Mouse (Mus musculus) heart, embryonic 15.5 days (tissue): ENCODE results near the gene Smchd1. TPM values are rescaled to one million over a fixed set of nuclear protein-coding genes. Genes with fewer than 3 reads are reported as not detected.
A peak's percentile ranks its signal among the peaks of the same experiment; 100 is the strongest.

Experiments
- ATAC-seq: fragments of 200-750 bp; cut with Nextera tagmentation; replicated peaks from 2 replicates; pipeline ENCODE4 v1.8.0; 2017; ENCODE audit warnings: low read depth, moderate TSS enrichment; ENCODE audit not compliant: insufficient number of reproducible peaks, insufficient read depth, low FRiP score
- H3K27ac ChIP-seq: fragments of 300-500 bp; sonication (generic); 2 replicates; pipeline ENCODE4 v1.5.1; 2015; ENCODE audit warnings: mild to moderate bottlenecking, inconsistent platforms
- H3K27me3 ChIP-seq: fragments of 300-500 bp; sonication (generic); 2 replicates; pipeline ENCODE4 v1.6.1; 2015; ENCODE audit warnings: inconsistent platforms
- H3K36me3 ChIP-seq: fragments of 300-500 bp; sonication (generic); 2 replicates; pipeline ENCODE4 v1.6.1; 2015; ENCODE audit warnings: mild to moderate bottlenecking, inconsistent platforms
- H3K4me1 ChIP-seq: fragments of 300-500 bp; sonication (generic); replicated peaks from 2 replicates; pipeline ENCODE4 v1.6.1; 2015; ENCODE audit warnings: inconsistent platforms
- H3K4me2 ChIP-seq: fragments of 300-500 bp; sonication (generic); 2 replicates; pipeline ENCODE4 v1.6.1; 2015; ENCODE audit warnings: inconsistent platforms, mild to moderate bottlenecking, moderate library complexity
- H3K4me3 ChIP-seq: fragments of 300-500 bp; sonication (generic); 2 replicates; pipeline ENCODE4 v1.5.1; 2015; ENCODE audit warnings: mild to moderate bottlenecking, inconsistent platforms
- H3K9ac ChIP-seq: fragments of 300-500 bp; sonication (generic); 2 replicates; pipeline ENCODE4 v1.6.1; 2015; ENCODE audit warnings: mild to moderate bottlenecking, inconsistent platforms
- H3K9me3 ChIP-seq: fragments of 300-500 bp; sonication (generic); replicated peaks from 2 replicates; pipeline ENCODE4 v1.6.1; 2016; ENCODE audit warnings: inconsistent platforms
- WGBS: fragments of 180-500 bp; shearing (Covaris S2); methylation state at CpG from one replicate; pipeline ENCODE4 v1.1.7; 2015; ENCODE audit warnings: mixed read lengths; 5-methylcytosine and 5-hydroxymethylcytosine counted together
- polyA plus RNA-seq: library from polyadenylated mRNA; unstranded; fragments of >200 nt; fragmentation: Nextera tagmentation; extraction: Ambion mirVana; gene quantifications from 2 replicates; pipeline ENCODE4 v1.2.1, GENCODE M21; 2015

Smchd1 gene
- polyA plus RNA-seq, 1 experiment from 2014 or later, result 33.3 TPM

DNA sequence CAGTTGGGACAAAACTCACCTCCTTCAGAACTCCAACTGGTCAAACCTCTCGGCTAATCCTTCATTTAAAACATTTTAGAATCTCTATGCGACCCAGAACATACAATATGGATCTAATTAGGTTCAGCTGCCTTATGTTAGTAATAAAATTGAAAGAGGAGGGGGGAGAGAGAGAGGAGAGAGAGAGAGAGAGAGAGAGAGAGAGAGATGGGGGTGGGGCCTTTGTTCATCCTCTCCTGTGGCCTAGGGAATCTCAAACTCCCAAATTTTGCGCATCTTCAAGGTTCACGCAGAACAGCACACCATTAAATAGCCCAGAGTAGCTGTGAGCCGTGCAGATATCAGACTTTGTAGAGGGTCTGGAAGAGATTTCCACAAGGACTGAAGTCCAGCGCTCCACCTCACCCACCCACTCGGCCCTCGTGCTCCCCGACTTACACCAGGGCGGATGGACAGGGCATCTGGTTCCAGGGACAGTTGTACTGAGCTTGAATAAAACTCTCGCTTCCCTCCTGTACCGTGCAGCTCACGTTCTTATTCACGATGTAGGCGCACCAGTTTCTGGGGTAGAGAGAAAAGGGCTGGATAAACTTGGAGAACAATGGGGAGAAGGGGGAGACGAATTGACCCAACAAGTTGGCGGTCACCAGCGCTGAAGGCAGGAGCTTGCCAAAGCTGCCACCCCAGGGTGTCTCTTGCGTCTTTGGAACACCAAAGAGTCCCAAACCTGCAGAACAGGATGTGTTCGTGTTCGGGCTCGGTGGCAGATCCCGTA lies 165.2 kb downstream of the Smchd1 start:
- H3K4me2 ChIP-seq, result peak overlapping the region; percentile 99
- no peaks in the 10 kb centered on the region for H3K36me3 ChIP-seq
- WGBS, result 9% methylated on average over 23 of the region's 23 CpGs
- H3K9ac ChIP-seq, result peak overlapping the region; percentile 77
- H3K27ac ChIP-seq, result 0 out of 2 replicates have a peak overlapping the region, but pooled peaks have one; percentile 8
- H3K4me1 ChIP-seq, result peaks cover 36% of the 10 kb centered on the region
- peaks cover 14% of the 10 kb centered on the region; the same call in 1 of the 2 replicates for H3K27me3 ChIP-seq
- 0 out of 2 replicates have a peak, but pooled peaks have one; percentile 5 for ATAC-seq
- H3K9me3 ChIP-seq, result no peaks in the 10 kb centered on the region
- H3K4me3 ChIP-seq, result peak overlapping the region; percentile 73

DNA sequence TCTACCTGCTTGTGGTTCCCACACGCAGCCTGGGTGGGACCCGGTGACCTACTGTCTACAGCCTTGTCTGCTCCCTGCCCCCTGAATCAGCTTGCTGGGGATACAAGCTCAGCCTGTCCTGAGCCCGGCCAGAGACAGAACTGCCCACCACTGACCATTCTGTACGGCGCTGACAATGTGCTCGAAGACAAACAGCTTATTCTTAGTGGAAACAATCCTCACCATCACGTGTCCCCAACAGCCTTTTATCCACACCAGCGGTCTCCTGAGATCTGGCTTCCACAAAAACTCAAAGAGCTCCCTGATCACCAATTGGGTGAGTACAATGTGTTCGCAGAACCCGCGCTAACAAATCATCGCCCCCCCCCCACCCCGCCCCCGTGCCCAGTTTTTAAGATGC lies 166.0 kb downstream of the Smchd1 start:
- H3K9ac ChIP-seq, result no peak overlapping the region
- no peak for ATAC-seq
- H3K36me3 ChIP-seq, result no peaks in the 10 kb centered on the region
- peak overlapping the region; percentile 99 for H3K4me2 ChIP-seq
- H3K4me3 ChIP-seq, result peak overlapping the region; percentile 73
- peaks cover 36% of the 10 kb centered on the region for H3K4me1 ChIP-seq
- no peak overlapping the region for H3K27ac ChIP-seq
- WGBS, result 33% methylated on average over 14 of the region's 14 CpGs
- peaks cover 14% of the 10 kb centered on the region; the same call in 1 of the 2 replicates for H3K27me3 ChIP-seq
- H3K9me3 ChIP-seq, result no peaks in the 10 kb centered on the region

DNA sequence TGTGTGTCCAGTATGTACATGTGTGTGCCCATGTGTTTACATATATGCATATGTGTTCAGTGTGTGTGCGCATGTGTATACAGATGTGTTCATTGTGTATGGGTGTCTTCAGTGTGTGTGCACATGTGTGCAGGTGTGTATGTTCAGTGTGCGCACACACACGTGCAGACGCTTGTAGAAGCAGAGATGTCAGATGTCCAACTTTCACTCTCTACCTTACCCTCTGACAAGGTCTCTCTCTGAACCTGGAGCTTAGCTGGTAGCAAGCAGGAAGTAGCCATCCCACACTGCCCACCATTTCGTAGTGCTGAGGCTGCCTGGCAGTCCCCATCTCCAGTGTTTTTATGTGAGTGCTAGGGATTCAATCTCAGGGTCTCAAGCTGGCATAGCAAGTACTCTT lies 166.8 kb downstream of the Smchd1 start:
- no peak for ATAC-seq
- no peak overlapping the region for H3K4me3 ChIP-seq
- H3K4me2 ChIP-seq, result no peak overlapping the region
- H3K4me1 ChIP-seq, result peaks cover 39% of the 10 kb centered on the region
- H3K27me3 ChIP-seq, result peaks cover 14% of the 10 kb centered on the region; the same call in 1 of the 2 replicates
- H3K36me3 ChIP-seq, result no peaks in the 10 kb centered on the region
- no peaks in the 10 kb centered on the region for H3K9me3 ChIP-seq
- 90% methylated on average over 5 of the region's 5 CpGs for WGBS
- no peak overlapping the region for H3K9ac ChIP-seq
- no peak overlapping the region for H3K27ac ChIP-seq

DNA sequence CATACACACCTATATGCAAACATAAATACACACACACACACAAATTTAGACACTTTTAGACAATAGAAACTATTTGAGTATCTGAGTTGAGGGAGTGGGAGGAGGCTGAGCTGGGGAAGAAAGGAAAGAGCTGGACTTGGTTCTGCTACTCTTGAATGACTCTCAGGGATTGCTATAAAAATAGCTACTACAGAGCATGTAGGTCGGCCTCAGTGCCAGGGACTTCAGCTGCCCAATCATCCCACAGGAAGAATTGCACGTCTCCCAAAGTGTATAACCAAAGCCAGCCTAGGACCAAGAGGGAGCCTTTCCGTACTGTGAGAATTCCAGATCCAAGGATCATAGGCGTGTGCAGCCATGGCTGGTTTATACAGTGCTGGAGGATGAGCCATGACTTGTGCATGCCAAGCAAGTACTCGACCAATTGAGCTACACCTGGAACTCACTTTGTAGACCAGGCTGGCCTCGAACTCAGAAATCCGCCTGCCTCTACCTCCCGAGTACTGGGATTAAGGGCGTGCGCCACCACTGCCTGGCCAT lies 167.8 kb downstream of the Smchd1 start:
- peaks cover 42% of the 10 kb centered on the region for H3K4me1 ChIP-seq
- H3K27ac ChIP-seq, result peak overlapping the region; percentile 80
- H3K36me3 ChIP-seq, result no peaks in the 10 kb centered on the region
- H3K9ac ChIP-seq, result no peak overlapping the region
- H3K4me3 ChIP-seq, result no peak overlapping the region
- peak overlapping the region; percentile 1; the same call in 1 of the 2 replicates for H3K4me2 ChIP-seq
- no peaks in the 10 kb centered on the region for H3K9me3 ChIP-seq
- ATAC-seq, result no peak; the same call in 1 of the 2 replicates
- WGBS, result 66% methylated on average over 10 of the region's 10 CpGs
- H3K27me3 ChIP-seq, result peaks cover 12% of the 10 kb centered on the region; the same call in 1 of the 2 replicates

DNA sequence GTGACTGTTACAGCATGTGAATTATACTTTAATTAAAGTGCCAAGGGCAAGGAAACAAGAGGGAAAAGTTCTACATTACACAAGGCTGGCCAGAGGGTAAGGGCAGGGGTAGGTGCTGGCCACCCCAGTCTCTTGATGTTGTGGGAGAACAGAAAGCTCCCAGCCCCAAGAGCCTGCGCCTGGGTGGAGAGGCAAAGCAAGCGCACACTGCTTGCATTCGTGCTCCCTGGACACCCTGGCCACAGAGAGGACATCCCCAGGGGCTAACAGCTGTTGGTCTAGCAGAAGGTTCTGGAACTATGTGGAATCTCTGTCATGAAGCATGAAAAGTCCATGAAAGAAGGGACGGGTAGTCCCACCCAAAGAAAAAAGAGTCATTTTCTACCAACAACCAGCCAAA lies 168.4 kb downstream of the Smchd1 start:
- no peak for ATAC-seq
- Histone ChIP-seq H3K4me3 (no peak overlapping the region), H3K27ac (peak overlapping the region; percentile 80), H3K9ac (no peak overlapping the region), H3K9me3 (no peaks in the 10 kb centered on the region), H3K4me2 (no peak overlapping the region), H3K27me3 (peaks cover 9% of the 10 kb centered on the region; the same call in 1 of the 2 replicates), H3K4me1 (peaks cover 42% of the 10 kb centered on the region), H3K36me3 (no peaks in the 10 kb centered on the region)
- 78% methylated on average over 4 of the region's 4 CpGs for WGBS

DNA sequence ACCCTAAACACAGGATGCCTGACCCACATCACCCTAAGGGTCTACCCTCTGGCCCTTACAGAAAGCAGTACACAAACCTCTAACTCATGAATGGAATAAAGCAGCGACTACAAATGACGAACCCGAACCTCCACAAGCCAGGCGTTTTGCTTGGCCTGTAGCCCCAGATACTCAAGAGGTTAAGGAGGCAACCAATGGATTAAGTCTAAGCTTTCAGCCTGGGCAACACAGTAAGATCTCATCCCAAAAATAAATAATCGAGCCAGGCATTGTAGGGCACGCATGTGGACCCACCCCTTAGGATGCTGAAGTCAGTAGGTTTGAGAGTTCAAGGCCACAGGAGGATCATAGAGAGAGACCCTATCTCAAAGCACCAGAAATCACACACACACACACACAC lies 169.1 kb downstream of the Smchd1 start:
- WGBS, result 78% methylated on average over 6 of the region's 6 CpGs
- peaks cover 9% of the 10 kb centered on the region; the same call in 1 of the 2 replicates for H3K27me3 ChIP-seq
- no peak overlapping the region for H3K4me3 ChIP-seq
- no peak overlapping the region for H3K4me2 ChIP-seq
- H3K9me3 ChIP-seq, result no peaks in the 10 kb centered on the region
- no peaks in the 10 kb centered on the region for H3K36me3 ChIP-seq
- no peak overlapping the region for H3K9ac ChIP-seq
- H3K4me1 ChIP-seq, result peaks cover 36% of the 10 kb centered on the region
- H3K27ac ChIP-seq, result no peak overlapping the region
- no peak for ATAC-seq

DNA sequence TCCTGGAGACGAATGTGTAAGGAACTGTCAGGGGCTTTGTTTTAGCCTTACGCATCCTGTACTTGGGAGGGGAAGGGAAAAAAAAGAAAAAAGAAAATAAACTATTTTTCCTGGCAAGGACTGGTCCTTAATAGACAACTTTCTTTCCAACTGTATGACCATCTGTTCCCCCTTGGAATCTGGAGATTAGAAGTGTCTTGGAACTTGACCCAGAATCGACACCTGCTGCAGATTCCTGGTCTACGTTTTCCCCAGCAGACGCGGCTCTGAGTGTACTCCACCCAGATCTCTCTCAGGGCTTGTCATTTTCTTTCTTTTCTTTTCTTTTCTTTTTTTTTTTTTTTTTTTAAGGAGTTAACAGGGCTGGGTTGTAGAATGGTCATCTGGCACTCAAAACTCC lies 171.7 kb downstream of the Smchd1 start:
- 47% methylated on average over 6 of the region's 6 CpGs for WGBS
- Histone ChIP-seq H3K36me3 (no peaks in the 10 kb centered on the region), H3K27me3 (no peaks in the 10 kb centered on the region), H3K27ac (no peak overlapping the region), H3K9me3 (no peaks in the 10 kb centered on the region), H3K4me2 (no peak overlapping the region), H3K4me3 (no peak overlapping the region), H3K4me1 (peaks cover 16% of the 10 kb centered on the region), H3K9ac (no peak overlapping the region)
- ATAC-seq, result no peak

DNA sequence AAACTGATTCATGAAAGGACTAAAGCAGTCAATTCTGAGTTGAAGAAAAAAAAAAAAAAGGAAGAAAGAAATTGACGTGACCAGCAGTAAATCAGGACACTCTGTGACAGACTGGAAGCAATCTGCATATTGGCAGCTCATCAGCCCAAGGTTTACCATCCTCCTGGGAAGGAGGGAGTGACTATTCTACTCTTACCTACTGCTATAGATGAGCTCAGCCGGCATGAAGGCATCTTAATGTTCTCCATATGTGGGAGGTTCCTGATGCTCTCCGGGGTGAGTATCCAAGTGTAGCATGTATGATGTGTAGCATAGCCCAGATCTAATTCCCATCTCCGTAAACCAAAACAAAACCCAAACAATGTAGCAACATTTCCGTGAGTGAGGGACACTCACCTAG lies 173.7 kb downstream of the Smchd1 start:
- Histone ChIP-seq H3K9ac (no peak overlapping the region), H3K9me3 (no peaks in the 10 kb centered on the region), H3K36me3 (no peaks in the 10 kb centered on the region), H3K4me3 (no peak overlapping the region), H3K4me1 (0 out of 2 replicates have a peak, but pooled peaks cover 6% of the 10 kb centered on the region), H3K27ac (no peak overlapping the region), H3K4me2 (no peak overlapping the region), H3K27me3 (no peaks in the 10 kb centered on the region)
- WGBS, result 78% methylated on average over 5 of the region's 5 CpGs
- no peak for ATAC-seq

DNA sequence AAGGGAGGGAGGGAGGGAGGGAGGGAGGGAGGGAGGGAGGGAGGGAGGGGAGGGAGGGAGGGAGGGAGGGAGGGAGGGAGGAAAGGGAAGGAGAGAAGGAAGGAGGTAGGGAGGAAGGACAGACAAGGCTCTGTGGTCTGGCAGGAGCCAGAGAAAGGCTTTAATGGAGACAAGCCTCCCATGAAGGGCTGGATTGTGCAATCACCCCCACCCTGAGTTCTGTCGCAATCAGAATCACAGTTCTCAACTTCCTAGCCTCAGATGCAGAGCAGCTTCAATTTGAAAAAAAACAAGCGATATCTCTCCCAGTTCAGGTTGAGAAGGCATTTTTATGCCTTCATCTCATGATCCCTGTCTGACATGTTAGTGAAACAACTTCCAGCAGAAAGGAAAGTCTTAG lies 174.8 kb downstream of the Smchd1 start:
- no peaks in the 10 kb centered on the region for H3K9me3 ChIP-seq
- no peak overlapping the region for H3K4me2 ChIP-seq
- H3K27ac ChIP-seq, result no peak overlapping the region
- H3K4me1 ChIP-seq, result 0 out of 2 replicates have a peak, but pooled peaks cover 6% of the 10 kb centered on the region
- no peaks in the 10 kb centered on the region for H3K27me3 ChIP-seq
- no peaks in the 10 kb centered on the region for H3K36me3 ChIP-seq
- ATAC-seq, result no peak
- no peak overlapping the region for H3K4me3 ChIP-seq
- no peak overlapping the region for H3K9ac ChIP-seq
- 60% methylated on average over 2 of the region's 2 CpGs for WGBS

DNA sequence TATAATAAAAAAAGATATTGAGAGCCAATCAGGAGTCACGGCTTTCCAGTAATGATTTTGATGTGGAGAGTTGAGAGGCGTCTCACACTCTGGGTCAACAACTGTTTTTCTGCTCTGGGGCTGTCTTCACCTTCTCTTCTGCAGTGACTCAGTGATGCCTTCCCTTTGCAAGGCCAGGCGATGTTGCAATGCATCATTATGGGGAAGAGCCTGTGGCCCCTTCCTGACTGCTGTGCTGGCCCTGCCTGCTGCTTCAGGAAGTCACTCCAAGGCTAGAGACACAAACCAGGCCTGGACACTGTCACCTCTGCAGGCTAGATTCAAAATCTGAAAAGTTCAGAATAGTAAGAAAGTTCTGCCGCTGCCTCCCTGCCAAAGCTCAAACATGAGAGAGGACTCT lies 175.3 kb downstream of the Smchd1 start:
- Histone ChIP-seq H3K9ac (no peak overlapping the region), H3K4me1 (0 out of 2 replicates have a peak, but pooled peaks cover 6% of the 10 kb centered on the region), H3K27ac (no peak overlapping the region), H3K27me3 (no peaks in the 10 kb centered on the region), H3K9me3 (no peaks in the 10 kb centered on the region), H3K4me3 (no peak overlapping the region), H3K36me3 (no peaks in the 10 kb centered on the region), H3K4me2 (no peak overlapping the region)
- no peak for ATAC-seq
- 65% methylated on average over 4 of the region's 4 CpGs for WGBS

DNA sequence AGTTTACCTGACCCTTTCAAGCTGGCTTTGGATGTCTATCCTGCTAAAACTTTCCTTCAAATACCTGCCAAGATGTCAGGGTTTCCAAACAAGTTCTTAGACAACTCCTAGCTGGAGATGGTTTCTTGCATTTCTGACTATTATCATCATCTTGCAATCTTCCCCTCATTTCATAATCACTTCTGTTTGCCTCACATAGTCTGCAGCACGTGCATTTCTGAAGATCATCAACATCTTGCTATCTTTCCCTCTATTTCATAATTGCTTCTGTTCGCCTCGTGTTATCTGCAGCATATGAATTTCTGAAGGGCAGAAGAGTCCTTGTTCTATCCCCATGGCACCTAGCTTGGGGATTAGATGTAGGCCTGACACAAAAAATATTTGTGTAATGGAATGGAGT lies 180.6 kb downstream of the Smchd1 start:
- Histone ChIP-seq H3K4me2 (no peak overlapping the region), H3K9me3 (no peaks in the 10 kb centered on the region), H3K9ac (no peak overlapping the region), H3K36me3 (no peaks in the 10 kb centered on the region), H3K4me1 (peaks cover 38% of the 10 kb centered on the region), H3K27ac (no peak overlapping the region), H3K4me3 (no peak overlapping the region), H3K27me3 (no peaks in the 10 kb centered on the region)
- no peak for ATAC-seq
- WGBS, result 67% methylated on average over 3 of the region's 3 CpGs
